Mouse (Mus musculus) bone marrow macrophage, adult 2 months (primary cell): ENCODE measurements around the gene Mrpl44.

Experiments
- CTCF ChIP-seq: IDR thresholded peaks from 2 replicates; pipeline ENCODE4 v1.5.1; 2012; ENCODE audit warnings: low read depth, mild to moderate bottlenecking, low read length, moderate library complexity
- POLR2A ChIP-seq: IDR thresholded peaks from 2 replicates; pipeline ENCODE4 v1.6.1; 2012; ENCODE audit warnings: mild to moderate bottlenecking, low read depth, low read length, borderline replicate concordance

GRCm38 (mm10) chr1:79746056-79746455, 29.8 kb upstream of the Mrpl44 start:
- TF ChIP-seq CTCF (no peak), POLR2A (no peak)
